Mouse (Mus musculus) adrenal gland (tissue): ENCODE data around the gene Marveld1.

ENCODE experiments used
- intact Hi-C: fragments of 180-260 bp; cut with DNase I; formaldehyde crosslinking; loops from one replicate; pipeline ENCODE4 v1.15.1; 2025

The Marveld1 gene

GRCm38 (mm10) chr19:42138517-42139285, 8.5 kb upstream of the Marveld1 start:
- intact Hi-C loops = no loop called here

DNA sequence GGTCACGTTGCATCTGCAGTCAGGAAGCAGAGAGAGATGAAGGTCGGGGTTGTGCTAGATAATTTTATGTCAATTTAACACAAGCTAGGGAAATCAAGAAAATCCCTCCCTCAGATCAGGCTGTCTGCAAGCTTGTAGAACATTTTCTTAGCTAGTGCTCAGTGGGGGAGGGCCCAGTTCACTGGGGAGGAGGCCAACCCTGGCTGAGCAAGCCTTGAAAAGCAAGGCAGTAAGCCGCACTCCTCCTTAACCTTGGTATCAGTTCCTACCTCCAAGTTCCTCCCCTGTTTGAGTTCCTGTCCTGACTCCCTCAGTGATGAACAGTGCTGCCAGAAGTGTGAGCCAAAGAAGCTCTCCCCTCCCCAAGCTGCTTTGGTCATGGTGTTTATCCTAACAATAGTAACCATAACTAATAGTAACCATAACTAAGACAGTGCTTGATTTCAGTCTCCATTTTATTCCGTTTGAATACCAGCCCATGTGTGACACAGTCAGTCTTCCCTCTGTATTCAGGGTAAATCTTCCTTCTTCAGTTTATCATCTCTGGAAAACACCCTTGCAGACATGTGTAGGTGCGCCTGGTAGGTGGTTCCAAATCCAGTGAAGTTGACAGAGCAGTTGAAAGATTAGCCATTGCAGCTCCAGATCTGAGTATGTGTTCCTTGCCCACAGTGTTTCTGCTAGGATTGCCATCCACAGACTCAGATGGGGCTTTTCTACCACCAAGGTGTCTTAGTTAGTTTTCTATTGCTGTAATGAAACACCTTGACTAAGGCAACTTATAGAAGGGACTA, 7.3 kb upstream of the Marveld1 start:
- intact Hi-C loops = no loop called here

GRCm38 (mm10) chr19:42141998-42142397, 5.2 kb upstream of the Marveld1 start:
- intact Hi-C loops = no loop called here

DNA sequence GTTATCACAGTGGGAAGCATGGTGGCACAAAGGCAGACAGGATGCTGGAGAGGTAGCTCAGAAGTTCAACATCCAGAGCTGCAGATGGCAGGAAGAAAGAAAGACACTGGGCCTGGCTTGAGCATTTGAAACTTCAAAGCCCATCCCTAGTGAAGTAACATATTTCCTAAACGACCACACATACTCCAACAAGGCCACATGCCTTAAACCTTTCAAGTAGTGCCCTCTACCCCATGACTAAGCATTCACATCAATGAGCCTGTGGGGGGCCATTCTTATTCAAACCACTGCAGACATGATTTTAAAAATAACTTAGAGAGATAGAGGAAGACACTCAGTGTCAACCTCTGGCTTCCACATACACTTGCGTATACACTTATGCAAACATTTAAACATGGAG, 4.4 kb upstream of the Marveld1 start:
- intact Hi-C loops = no loop called here

- intact Hi-C loops = no loop called here
Observed at GRCm38 (mm10) chr19:42144067-42144466, 3.1 kb upstream of the Marveld1 start.

- intact Hi-C loops = no loop called here
Observed at GRCm38 (mm10) chr19:42144541-42145167, 2.5 kb upstream of the Marveld1 start.

GRCm38 (mm10) chr19:42145210-42145609, 2.0 kb upstream of the Marveld1 start:
- intact Hi-C loops = no loop called here

DNA sequence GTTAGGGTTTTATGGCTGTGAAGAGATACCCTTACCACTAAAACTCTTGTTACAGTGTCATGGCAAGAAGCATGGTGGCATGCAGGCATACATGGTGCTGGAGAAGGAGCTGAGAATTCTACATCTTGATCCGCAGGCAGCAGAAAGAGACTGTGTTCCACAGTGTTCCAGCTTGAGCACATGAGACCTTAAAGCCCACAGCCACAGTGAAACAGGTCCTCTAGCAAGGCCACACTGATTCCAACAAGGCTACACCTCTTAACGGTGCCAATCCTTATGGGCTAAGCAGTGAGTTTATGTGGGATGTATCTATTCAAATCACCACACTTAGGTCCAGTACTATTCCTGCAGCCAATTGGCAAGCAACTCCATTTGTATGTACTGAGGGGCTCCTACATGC, 1.5 kb upstream of the Marveld1 start:
- intact Hi-C loops = no loop called here

GRCm38 (mm10) chr19:42146276-42147010, 757 bp upstream of the Marveld1 start:
- intact Hi-C loops = no loop called here

GRCm38 (mm10) chr19:42147769-42148568, 769 bp downstream of the Marveld1 start:
- intact Hi-C loops = no loop called here

- intact Hi-C loops = no loop called here
Observed at GRCm38 (mm10) chr19:42148569-42148860, 1.3 kb downstream of the Marveld1 start.

GRCm38 (mm10) chr19:42151990-42152389, 4.8 kb downstream of the Marveld1 start:
- intact Hi-C loops = no loop called here

DNA sequence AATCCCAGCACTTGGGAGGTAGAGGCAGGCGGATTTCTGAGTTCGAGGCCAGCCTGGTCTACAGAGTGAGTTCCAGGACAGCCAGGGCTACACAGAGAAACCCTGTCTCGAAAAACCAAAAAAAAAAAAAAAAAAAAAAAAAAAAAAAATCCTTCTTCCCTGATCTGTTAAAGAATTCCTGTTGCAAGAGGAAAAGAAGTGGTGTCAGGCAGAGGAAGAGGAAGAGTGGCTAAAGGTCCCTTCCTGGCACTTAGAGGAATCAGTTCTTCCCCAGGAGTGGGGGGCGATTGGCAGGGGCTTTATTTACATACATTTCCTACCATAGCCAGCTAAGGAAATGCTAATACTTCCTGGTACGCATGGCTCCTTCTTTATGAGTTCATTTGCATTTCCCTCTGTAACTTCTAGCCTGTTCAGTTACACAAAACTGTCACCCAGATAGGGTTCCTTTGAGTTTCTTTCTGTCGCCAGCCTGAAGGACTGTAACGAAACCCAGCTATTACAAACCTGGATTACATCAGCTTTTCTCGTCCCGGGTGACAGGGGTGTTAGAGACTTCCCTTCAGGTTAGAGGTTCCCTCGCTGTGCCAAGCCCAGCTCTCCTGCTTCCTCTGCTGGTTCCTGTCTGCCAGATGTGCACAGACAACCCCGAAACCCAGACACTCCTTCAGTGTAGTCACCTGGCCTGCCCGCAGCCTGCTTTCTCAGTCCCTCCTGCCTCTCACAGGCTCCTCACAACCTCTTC, 10.5 kb downstream of the Marveld1 start:
- intact Hi-C loops = no loop called here

DNA sequence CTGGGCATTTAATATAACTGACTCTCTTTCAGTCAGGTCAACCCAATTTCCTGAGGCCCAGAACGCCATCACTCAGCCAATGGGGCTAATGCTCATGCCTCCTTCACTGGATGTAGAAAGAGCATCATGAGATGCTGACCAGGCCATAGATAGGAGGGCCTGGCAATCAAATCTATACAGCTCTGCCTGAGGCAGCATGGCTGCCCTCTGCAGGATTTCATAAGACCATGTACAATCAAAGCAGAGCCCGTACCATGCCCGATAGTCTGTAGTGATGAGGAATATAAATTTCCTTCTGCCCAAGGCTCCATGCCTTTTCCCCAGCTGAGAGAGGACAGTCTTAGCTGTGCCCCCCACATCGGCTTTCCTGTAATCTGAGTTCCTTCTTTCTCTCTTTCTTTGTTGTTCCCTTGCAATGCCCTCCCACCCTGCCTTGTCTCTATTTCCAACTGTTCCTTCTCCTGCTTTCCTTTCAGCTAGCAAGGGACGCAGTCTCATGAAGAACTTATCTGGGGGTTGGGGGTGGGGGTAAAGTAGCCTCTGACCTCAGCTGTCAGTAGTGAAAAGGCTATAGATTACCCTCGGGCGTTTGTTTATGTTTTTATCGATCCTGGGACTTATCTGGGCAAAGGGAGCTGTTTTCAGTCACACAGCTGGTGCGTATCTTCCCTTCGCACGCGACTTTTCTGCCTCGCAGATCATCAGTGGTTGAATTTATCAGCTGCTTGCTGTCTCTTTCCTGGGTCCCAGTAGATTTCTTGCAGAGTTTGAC, 11.2 kb downstream of the Marveld1 start:
- intact Hi-C loops = no loop called here

DNA sequence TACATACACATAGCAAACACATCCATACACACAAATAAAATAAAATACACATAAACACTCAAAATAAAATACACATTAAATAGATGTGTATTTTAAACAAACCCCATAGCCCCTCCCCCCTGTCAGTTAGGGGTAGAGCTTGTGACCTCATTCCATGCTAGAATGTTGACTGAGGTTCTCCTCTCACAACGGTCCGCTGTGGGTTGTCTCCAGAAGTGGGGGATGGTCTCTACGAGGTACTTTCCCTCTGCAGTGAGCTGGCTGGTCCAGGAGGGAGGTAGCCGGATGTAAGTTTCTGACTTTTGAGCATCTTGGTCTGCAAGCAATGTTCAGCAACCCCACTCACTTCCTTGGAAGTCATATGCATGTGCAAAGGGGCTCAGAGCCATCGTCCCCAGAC, 16.6 kb downstream of the Marveld1 start, which contains the start of gene Zfyve27:
Zfyve27 (plus strand) TSS at position 188 of the 400 bp plus-strand sequence.
- intact Hi-C loops = no loop called here

DNA sequence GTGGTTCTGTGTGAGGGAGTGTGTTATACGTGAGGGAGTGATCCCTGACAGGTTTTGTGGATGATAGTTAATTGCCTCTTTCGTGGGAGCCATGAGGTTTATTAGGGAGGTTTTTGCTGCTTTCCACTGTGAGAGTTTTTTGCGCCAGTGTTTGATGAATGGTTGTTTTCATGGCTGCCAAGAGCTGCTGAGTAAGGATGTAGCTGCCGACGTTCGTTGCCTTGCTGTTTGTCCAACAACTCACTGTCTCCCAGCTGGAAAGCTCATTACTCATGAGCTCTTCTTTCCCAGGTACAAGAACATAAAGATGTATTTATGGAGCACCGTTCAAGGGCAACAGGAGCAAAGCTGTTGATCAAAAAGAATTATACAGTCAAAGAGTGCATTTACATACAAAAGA, 17.0 kb downstream of the Marveld1 start:
- intact Hi-C loops = no loop called here

GRCm38 (mm10) chr19:42166130-42166529, 18.9 kb downstream of the Marveld1 start:
- intact Hi-C loops = loop anchor here (5.0 kb wide), 1 partner anchor 124 kb away; no protein-coding TSS in a partner anchor

DNA sequence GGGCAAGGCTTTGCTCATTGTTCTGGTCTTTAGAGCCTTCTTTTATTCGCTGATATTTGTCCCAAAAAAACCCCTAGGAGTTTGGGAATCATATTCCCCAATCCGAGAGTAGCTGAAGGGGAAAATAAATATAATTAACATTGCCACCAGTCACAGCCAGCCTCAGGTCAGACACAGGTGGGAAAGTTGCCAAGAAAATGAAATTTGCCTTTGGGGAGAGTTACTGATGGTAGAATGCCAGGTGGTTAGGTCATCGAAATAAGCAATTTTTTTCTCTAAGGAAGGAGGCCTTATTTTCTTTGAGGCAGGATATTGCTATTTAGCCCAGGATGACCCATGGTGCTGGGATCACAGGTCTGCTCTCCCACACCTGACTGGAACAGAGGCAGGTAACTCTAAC, 19.6 kb downstream of the Marveld1 start:
- intact Hi-C loops = loop anchor here (5.0 kb wide), 1 partner anchor 124 kb away; no protein-coding TSS in a partner anchor

DNA sequence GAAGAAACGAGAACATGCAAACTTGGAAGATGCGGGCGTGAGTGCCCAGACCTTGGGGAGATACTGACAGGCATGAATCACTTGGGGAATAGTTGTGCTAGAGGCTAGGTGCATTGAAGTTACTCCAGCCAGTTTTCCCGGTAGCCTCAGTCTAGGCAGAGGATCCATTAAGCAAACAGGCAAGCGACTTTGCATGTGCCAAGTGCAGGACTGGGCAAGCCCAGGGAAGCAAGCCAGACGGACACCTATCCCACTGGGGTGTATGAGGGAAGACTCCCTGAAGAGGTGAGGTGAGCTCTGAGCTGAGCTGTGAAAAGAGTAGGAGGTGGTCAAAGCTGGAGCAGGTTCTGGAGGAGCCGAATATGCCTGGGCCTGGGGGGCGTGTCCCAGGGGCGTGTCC, 20.3 kb downstream of the Marveld1 start:
- intact Hi-C loops = loop anchor here (5.0 kb wide), 1 partner anchor 125 kb away; no protein-coding TSS in a partner anchor
